Mouse (Mus musculus): ENCODE measurements around the gene Fcor. TPM values are rescaled to one million over a fixed set of nuclear protein-coding genes. Genes with fewer than 3 reads are reported as not detected.

Fcor gene
- polyA plus RNA-seq, 1 experiment from 2014 or later = 8.3 TPM

DNA sequence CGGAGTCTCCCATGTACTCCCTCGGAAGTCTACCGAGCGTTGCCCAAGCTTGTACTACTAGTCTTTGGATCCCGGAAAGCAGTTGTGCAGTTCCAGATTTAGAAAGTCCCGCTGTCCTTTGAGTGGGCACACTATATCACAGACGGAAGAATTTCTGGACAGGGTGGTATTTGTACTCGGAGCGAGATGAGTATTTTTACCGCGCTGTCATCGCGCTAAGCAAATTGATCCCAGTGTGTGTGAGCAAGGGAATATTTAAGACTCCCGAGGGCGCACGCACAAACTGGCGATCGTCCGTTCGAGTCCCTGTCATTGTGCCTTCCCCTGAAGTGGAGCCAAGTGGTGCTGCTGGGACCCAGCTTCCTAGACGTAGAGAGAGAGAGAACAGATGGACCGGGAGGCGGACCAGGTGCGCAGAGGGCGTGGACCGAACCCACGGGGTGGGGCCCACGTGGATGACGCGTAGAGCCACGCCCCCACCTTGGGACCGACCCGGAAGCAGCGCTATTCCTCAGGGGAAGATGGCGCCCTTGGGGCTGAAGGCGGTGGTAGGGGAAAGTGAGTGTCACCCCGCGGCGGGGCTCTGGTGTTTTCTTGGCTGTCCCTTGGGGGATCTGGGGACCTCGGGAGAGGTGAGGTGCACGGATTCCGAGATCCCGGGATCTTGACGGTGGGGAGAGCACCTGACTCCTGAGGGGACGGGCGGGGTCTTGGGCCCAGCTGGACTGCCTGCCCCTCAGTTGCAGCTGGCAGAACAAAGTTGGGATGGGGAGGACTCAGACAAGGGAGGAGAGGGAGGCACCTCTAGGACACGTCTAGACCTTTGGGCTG, 41.3 kb downstream of the Fcor start, which contains the start of gene Stxbp2:
Gene Stxbp2, plus strand, starts transcription at position 309 of the 831 bp plus-strand sequence.
- no peaks in the 10 kb centered on the region for H3K4me1 ChIP-seq (replicated peaks; ENCODE audit: insufficient read depth, low read length)
- peak within 1 kb of the TSS; percentile 8; the same call in 1 of the 2 replicates for H3K27ac ChIP-seq
- H3K9ac ChIP-seq (ENCODE audit: low read depth, low read length) = peak within 1 kb of the TSS; percentile 71
- peak within 1 kb of the TSS; percentile 74 for H3K4me2 ChIP-seq (ENCODE audit: low read length)
- peak; percentile 77 for DNase-seq (ENCODE audit: low spot score)
- H3K4me3 ChIP-seq (replicated peaks; ENCODE audit: low read depth, low read length) = peak within 1 kb of the TSS; percentile 63
- H3K27me3 ChIP-seq (ENCODE audit: insufficient read depth, low read length) = 0 out of 2 replicates have a peak, but pooled peaks cover 3% of the 10 kb centered on the region
- no peaks in the 10 kb centered on the region for H3K9me3 ChIP-seq (replicated peaks; ENCODE audit: low read length)
- TF ChIP-seq CTCF (IDR thresholded peaks at IDR 0.05; ENCODE audit: low read depth) = 0 out of 2 replicates have a peak, but pooled peaks have one; percentile 6
- H3K36me3 ChIP-seq (ENCODE audit: insufficient read depth, low read length) = 0 out of 2 replicates have a peak, but pooled peaks cover 3% of the 10 kb centered on the region
- WGBS = 6% methylated on average over 47 of the region's 47 CpGs
- peak; percentile 94 for ATAC-seq (replicated peaks; ENCODE audit: low FRiP score, low read depth)

DNA sequence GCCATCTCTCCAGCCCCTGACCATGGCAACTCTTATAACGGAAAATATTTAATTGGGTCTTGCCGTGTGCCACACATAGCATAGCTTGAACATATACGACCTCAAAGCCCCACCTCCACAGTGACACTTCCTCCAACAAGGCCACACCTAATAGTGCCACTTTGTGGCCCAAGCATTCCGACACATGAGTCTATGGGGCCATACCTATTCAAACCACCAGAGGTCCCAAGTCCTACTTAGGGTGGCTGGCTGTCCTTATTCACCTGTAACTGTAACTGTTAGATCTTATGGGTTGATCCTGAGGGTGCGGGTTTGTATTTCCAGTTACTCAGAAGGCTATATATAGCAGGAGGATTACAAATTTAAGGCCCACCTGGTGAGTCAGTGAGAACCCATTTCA, 44.1 kb downstream of the Fcor start:
- DNase-seq (ENCODE audit: low spot score) (peak; percentile 59), ATAC-seq (replicated peaks; ENCODE audit: low FRiP score, low read depth) (0 out of 2 replicates have a peak, but pooled peaks have one; percentile 37)

DNA sequence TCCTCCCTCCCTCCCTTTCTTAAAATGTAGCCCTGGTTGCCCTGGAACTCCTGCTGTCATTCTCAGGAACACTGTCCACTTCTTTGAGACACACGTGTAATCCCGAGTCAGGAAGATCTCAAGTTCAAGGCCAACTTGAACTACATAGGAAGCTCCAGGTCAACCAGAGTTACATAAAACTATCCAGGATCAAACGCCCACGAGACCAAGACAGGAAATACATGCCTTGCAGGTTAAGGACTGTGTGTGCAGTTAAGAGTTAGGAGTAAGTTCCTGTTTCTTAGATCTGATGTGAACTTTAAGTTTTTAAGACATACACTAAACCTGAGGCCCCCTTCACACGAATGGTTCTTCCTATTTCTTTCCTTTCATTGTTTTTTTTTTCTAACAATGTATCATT, 45.2 kb downstream of the Fcor start:
- ATAC-seq (replicated peaks; ENCODE audit: low FRiP score, low read depth) = no peak
- 55% methylated on average over 5 of the region's 5 CpGs for WGBS
- Histone ChIP-seq H3K9me3 (replicated peaks; ENCODE audit: low read length) (no peaks in the 10 kb centered on the region), H3K9ac (ENCODE audit: low read depth, low read length) (no peak overlapping the region), H3K4me2 (ENCODE audit: low read length) (no peak overlapping the region), H3K27ac (no peak overlapping the region), H3K4me3 (replicated peaks; ENCODE audit: low read depth, low read length) (no peak overlapping the region), H3K36me3 (ENCODE audit: insufficient read depth, low read length) (no peaks in the 10 kb centered on the region), H3K27me3 (ENCODE audit: insufficient read depth, low read length) (0 out of 2 replicates have a peak, but pooled peaks cover 3% of the 10 kb centered on the region), H3K4me1 (replicated peaks; ENCODE audit: insufficient read depth, low read length) (no peaks in the 10 kb centered on the region)
- DNase-seq (ENCODE audit: low spot score) = no peak
- TF ChIP-seq CTCF (IDR thresholded peaks at IDR 0.05; ENCODE audit: low read depth) = no peak

More for the DNA sequence above, 44.1 kb downstream of the Fcor start:
- Histone ChIP-seq H3K4me2 (ENCODE audit: low read length) (no peak overlapping the region), H3K9ac (ENCODE audit: low read depth, low read length) (no peak overlapping the region), H3K36me3 (ENCODE audit: insufficient read depth, low read length) (no peaks in the 10 kb centered on the region), H3K27me3 (ENCODE audit: insufficient read depth, low read length) (0 out of 2 replicates have a peak, but pooled peaks cover 3% of the 10 kb centered on the region), H3K4me3 (replicated peaks; ENCODE audit: low read depth, low read length) (no peak overlapping the region), H3K9me3 (replicated peaks; ENCODE audit: low read length) (no peaks in the 10 kb centered on the region), H3K27ac (no peak overlapping the region), H3K4me1 (replicated peaks; ENCODE audit: insufficient read depth, low read length) (no peaks in the 10 kb centered on the region)
- 26% methylated on average over 5 of the region's 5 CpGs for WGBS
- peak; percentile 74 for TF ChIP-seq CTCF (IDR thresholded peaks at IDR 0.05; ENCODE audit: low read depth)

DNA sequence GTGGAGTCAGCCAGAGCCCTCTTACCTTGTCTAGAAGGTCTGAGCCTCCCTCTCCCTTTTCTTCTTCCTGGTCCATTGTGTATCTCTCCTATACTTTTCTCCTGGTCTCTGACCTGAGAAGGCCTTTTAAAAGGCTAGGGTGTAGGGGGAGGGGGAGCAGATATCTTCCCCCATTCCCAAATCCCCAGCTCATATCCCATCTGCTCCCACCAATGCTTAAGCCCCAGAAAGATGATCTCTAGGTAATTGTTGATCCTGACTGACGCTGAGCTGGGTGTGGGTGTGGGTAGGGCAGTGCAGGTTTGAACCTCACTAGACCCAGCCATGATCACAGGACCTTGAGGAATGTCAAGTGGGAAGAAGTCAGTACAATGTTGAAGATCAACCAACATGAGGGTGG, 46.7 kb downstream of the Fcor start, which contains the start of gene Pcp2:
Gene Pcp2, minus strand, starts transcription at position 101 of the 400 bp plus-strand sequence.
- Histone ChIP-seq H3K4me1 (replicated peaks; ENCODE audit: insufficient read depth, low read length) (peaks cover under 1% of the 10 kb centered on the region), H3K9me3 (replicated peaks; ENCODE audit: low read length) (no peaks in the 10 kb centered on the region), H3K36me3 (ENCODE audit: insufficient read depth, low read length) (no peaks in the 10 kb centered on the region), H3K27me3 (ENCODE audit: insufficient read depth, low read length) (0 out of 2 replicates have a peak, but pooled peaks cover 3% of the 10 kb centered on the region), H3K4me3 (replicated peaks; ENCODE audit: low read depth, low read length) (no peak within 1 kb of the TSS), H3K4me2 (ENCODE audit: low read length) (no peak within 1 kb of the TSS), H3K9ac (ENCODE audit: low read depth, low read length) (no peak within 1 kb of the TSS), H3K27ac (no peak within 1 kb of the TSS)
- 52% methylated on average over 1 of the region's 1 CpGs for WGBS
- ATAC-seq (replicated peaks; ENCODE audit: low FRiP score, low read depth) (no peak), DNase-seq (ENCODE audit: low spot score) (no peak)
- TF ChIP-seq CTCF (IDR thresholded peaks at IDR 0.05; ENCODE audit: low read depth) = no peak

DNA sequence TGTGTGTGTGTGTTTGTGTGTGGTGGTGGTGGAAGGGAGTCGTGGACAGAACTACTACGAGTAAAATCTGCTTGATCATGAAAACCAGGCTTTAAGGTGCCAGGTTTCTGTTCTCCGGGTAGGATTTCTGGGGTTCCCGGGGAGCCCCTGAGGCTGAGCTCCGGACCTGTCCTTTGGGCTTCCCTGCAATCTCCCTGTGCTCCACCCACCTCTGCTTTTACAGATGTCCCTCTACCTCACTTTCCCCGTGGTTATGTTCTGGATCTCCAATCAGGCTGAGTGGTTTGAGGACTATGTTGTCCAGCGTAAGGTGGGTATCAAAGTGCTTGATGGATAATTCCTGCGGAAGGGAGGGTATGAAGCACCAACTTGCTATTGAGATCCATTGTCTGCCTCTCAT, 50.0 kb downstream of the Fcor start:
- Histone ChIP-seq H3K4me2 (ENCODE audit: low read length) (peak overlapping the region; percentile 83), H3K4me3 (replicated peaks; ENCODE audit: low read depth, low read length) (peak overlapping the region; percentile 83), H3K9me3 (replicated peaks; ENCODE audit: low read length) (no peaks in the 10 kb centered on the region), H3K9ac (ENCODE audit: low read depth, low read length) (no peak overlapping the region), H3K4me1 (replicated peaks; ENCODE audit: insufficient read depth, low read length) (peaks cover 8% of the 10 kb centered on the region), H3K27ac (no peak overlapping the region), H3K27me3 (ENCODE audit: insufficient read depth, low read length) (no peaks in the 10 kb centered on the region), H3K36me3 (ENCODE audit: insufficient read depth, low read length) (peaks cover 9% of the 10 kb centered on the region)
- WGBS = 66% methylated on average over 8 of the region's 8 CpGs
- ATAC-seq (replicated peaks; ENCODE audit: low FRiP score, low read depth) (no peak), DNase-seq (ENCODE audit: low spot score) (no peak)
- TF ChIP-seq CTCF (IDR thresholded peaks at IDR 0.05; ENCODE audit: low read depth) = no peak

DNA sequence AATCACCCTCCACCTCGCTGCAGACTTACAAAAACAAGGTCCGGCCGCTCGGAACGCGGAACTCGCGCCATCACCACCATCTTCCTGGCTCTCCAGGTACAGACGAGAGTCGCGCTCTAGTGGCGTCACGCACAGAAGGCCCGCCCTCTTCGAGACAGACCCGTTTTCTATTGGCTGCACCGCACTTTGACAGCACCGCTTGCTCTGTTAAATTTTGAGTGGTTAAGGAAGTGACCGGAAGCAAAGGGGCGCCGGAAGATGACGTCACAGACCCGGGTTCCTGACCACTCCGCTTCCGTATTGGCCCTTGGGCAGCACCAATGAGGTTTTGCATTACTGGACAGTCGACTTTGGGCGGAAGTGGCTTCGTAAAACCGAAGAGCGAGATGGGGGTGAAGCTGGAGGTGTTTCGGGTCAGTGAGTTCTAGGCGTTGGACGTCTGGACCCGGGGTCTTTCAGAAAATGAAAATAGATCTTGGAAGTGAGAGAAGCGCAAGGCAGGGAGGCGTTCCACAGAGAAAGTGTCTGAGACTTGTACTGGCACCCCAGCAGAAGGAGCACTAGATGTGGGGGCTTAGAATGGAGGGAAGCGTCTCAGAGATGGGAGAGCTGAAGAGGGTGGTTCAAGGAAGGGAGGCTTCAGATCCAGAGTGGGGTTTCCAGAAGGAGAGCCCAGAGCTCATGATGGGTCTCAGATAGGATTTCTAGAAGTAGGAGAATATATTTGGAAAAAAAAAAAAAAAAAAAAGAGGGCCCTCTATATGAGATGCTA, 50.8 kb downstream of the Fcor start, which contains the start of the genes Xab2 and Pet100:
Gene Xab2, minus strand, starts transcription at position 118 of the 772 bp plus-strand sequence.
Gene Pet100, plus strand, starts transcription at position 350 of the 772 bp plus-strand sequence.
- Histone ChIP-seq H3K27ac (no peak within 1 kb of the TSS), H3K4me2 (ENCODE audit: low read length) (peak within 1 kb of the TSS; percentile 88), H3K4me3 (replicated peaks; ENCODE audit: low read depth, low read length) (peak within 1 kb of the TSS; percentile 83), H3K9me3 (replicated peaks; ENCODE audit: low read length) (no peaks in the 10 kb centered on the region), H3K9ac (ENCODE audit: low read depth, low read length) (peak within 1 kb of the TSS; percentile 78), H3K4me1 (replicated peaks; ENCODE audit: insufficient read depth, low read length) (peaks cover 8% of the 10 kb centered on the region), H3K36me3 (ENCODE audit: insufficient read depth, low read length) (peaks cover 9% of the 10 kb centered on the region), H3K27me3 (ENCODE audit: insufficient read depth, low read length) (no peaks in the 10 kb centered on the region)
- DNase-seq (ENCODE audit: low spot score) = peak; percentile 99
- TF ChIP-seq CTCF (IDR thresholded peaks at IDR 0.05; ENCODE audit: low read depth) = no peak
- WGBS = under 1% methylated on average over 37 of the region's 37 CpGs
- peak; percentile 98 for ATAC-seq (replicated peaks; ENCODE audit: low FRiP score, low read depth)

Other genes starting within 250 kb of the Fcor start
- gene Pex11g, start 204.7 kb downstream of the Fcor start, polyA plus RNA-seq (2015; fragmentation: Nextera tagmentation; extraction: Ambion mirVana) = 8.1 and 8.8 TPM in 2 replicates
- gene Tex45, start 201.5 kb downstream of the Fcor start, polyA plus RNA-seq (2015; fragmentation: Nextera tagmentation; extraction: Ambion mirVana) = 0.16 TPM in 1 of 2 replicates, not detected in the other
- gene Zfp358, start 179.2 kb downstream of the Fcor start, polyA plus RNA-seq (2015; fragmentation: Nextera tagmentation; extraction: Ambion mirVana) = 42.1 and 45.0 TPM in 2 replicates
- gene Mcoln1, start 171.9 kb downstream of the Fcor start, polyA plus RNA-seq (2015; fragmentation: Nextera tagmentation; extraction: Ambion mirVana) = 46.9 and 54.6 TPM in 2 replicates
- 24.3 and 26.4 TPM in 2 replicates for gene Pnpla6, start 157.0 kb downstream of the Fcor start, polyA plus RNA-seq (2015; fragmentation: Nextera tagmentation; extraction: Ambion mirVana)
- 4.4 and 5.2 TPM in 2 replicates for gene C330021F23Rik, start 104.4 kb downstream of the Fcor start, polyA plus RNA-seq (2015; fragmentation: Nextera tagmentation; extraction: Ambion mirVana)
- 9.7 and 11.6 TPM in 2 replicates for gene Camsap3, start 85.1 kb downstream of the Fcor start, polyA plus RNA-seq (2015; fragmentation: Nextera tagmentation; extraction: Ambion mirVana)
- gene Xab2, start 51.0 kb downstream of the Fcor start, polyA plus RNA-seq (2015; fragmentation: Nextera tagmentation; extraction: Ambion mirVana) = 44.4 and 48.4 TPM in 2 replicates
- gene Pet100, start 50.8 kb downstream of the Fcor start, polyA plus RNA-seq (2015; fragmentation: Nextera tagmentation; extraction: Ambion mirVana) = 132 and 151 TPM in 2 replicates
- gene Pcp2, start 46.8 kb downstream of the Fcor start, polyA plus RNA-seq (2015; fragmentation: Nextera tagmentation; extraction: Ambion mirVana) = 0.42 TPM in 1 of 2 replicates, not detected in the other
- 88.6 and 93.3 TPM in 2 replicates for gene Stxbp2, start 41.4 kb downstream of the Fcor start, polyA plus RNA-seq (2015; fragmentation: Nextera tagmentation; extraction: Ambion mirVana)
- 0.27 and 0.58 TPM in 2 replicates for gene Retn, start 16.6 kb downstream of the Fcor start, polyA plus RNA-seq (2015; fragmentation: Nextera tagmentation; extraction: Ambion mirVana)
- 0.47 and 0.54 TPM in 2 replicates for gene Mcemp1, start 6.6 kb downstream of the Fcor start, polyA plus RNA-seq (2015; fragmentation: Nextera tagmentation; extraction: Ambion mirVana)
- 32.1 and 32.9 TPM in 2 replicates for gene Trappc5, start 3.9 kb upstream of the Fcor start, polyA plus RNA-seq (2015; fragmentation: Nextera tagmentation; extraction: Ambion mirVana)
- 0.08 TPM in 1 of 2 replicates, not detected in the other for gene Fcer2a, start 21.8 kb upstream of the Fcor start, polyA plus RNA-seq (2015; fragmentation: Nextera tagmentation; extraction: Ambion mirVana)
- gene Clec4g, start 48.3 kb upstream of the Fcor start, polyA plus RNA-seq (2015; fragmentation: Nextera tagmentation; extraction: Ambion mirVana) = 0.18 and 0.34 TPM in 2 replicates
- 0.08 and 0.10 TPM in 2 replicates for gene Cd209a, start 76.6 kb upstream of the Fcor start, polyA plus RNA-seq (2015; fragmentation: Nextera tagmentation; extraction: Ambion mirVana)
- gene Cd209e, start 181.9 kb upstream of the Fcor start, polyA plus RNA-seq (2015; fragmentation: Nextera tagmentation; extraction: Ambion mirVana) = not detected in 2 replicates
- not detected in 2 replicates for gene Cd209d, start 206.2 kb upstream of the Fcor start, polyA plus RNA-seq (2015; fragmentation: Nextera tagmentation; extraction: Ambion mirVana)

Data from kidney, postnatal 0 days (tissue).